Mouse (Mus musculus): Measurements from ENCODE around the gene Sctr. TPM values are rescaled to one million over a fixed set of nuclear protein-coding genes. Genes with fewer than 3 reads are reported as not detected.

Gene Sctr
- total and polyA plus RNA-seq, 2 experiments from 2014 or later = not detected

- Histone ChIP-seq H3K27ac (ENCODE audit: low read depth) (no peak overlapping the region), H3K4me2 (ENCODE audit: low read depth, low read length) (no peak overlapping the region), H3K9ac (replicated peaks; ENCODE audit: low read depth, low read length) (no peak overlapping the region), H3K27me3 (ENCODE audit: control insufficient read depth, insufficient read depth, low read length) (no peaks in the 10 kb centered on the region), H3K4me1 (ENCODE audit: control insufficient read depth, insufficient read depth) (no peaks in the 10 kb centered on the region), H3K9me3 (replicated peaks; ENCODE audit: control insufficient read depth, low read length) (no peaks in the 10 kb centered on the region), H3K36me3 (replicated peaks; ENCODE audit: control insufficient read depth, insufficient read depth, low read length) (no peaks in the 10 kb centered on the region), H3K4me3 (ENCODE audit: low read depth, low read length) (no peak overlapping the region)
- ATAC-seq (ENCODE audit: insufficient read depth, low read depth) (no peak), DNase-seq (ENCODE audit: low spot score) (no peak)
- TF ChIP-seq EP300 (IDR thresholded peaks at IDR 0.05; ENCODE audit: low read depth) = no peak
- 23% methylated on average over 4 of the region's 4 CpGs for WGBS
These were observed 33.6 kb upstream of the Sctr start for GRCm38 (mm10) chr1:119973117-119973516.

DNA sequence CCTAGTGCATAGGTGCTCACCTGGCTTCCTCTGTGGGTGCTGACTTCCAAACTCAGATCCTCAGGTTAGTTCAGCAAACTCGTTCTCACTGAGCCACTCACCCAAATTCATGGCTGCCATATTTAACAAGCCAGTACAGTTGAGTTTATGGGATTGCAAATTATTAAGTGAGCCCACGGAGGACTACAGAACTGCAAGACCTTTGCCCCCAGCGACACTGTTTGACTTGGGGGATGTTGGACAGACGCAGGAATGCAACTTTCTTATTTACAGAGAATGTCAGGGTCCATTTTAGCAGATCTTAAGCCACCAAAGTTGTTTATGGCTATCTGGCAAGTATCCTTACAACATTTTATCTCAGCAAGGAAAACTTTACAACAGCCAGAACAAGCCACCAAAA lies 31.6 kb upstream of the Sctr start:
- H3K4me1 ChIP-seq (ENCODE audit: control insufficient read depth, insufficient read depth) = no peaks in the 10 kb centered on the region
- H3K27ac ChIP-seq (ENCODE audit: low read depth) = no peak overlapping the region
- 73% methylated on average over 4 of the region's 4 CpGs for WGBS
- H3K36me3 ChIP-seq (replicated peaks; ENCODE audit: control insufficient read depth, insufficient read depth, low read length) = no peaks in the 10 kb centered on the region
- H3K4me3 ChIP-seq (ENCODE audit: low read depth, low read length) = no peak overlapping the region
- no peak for ATAC-seq (ENCODE audit: insufficient read depth, low read depth)
- no peak for DNase-seq (ENCODE audit: low spot score)
- no peak overlapping the region for H3K9ac ChIP-seq (replicated peaks; ENCODE audit: low read depth, low read length)
- no peaks in the 10 kb centered on the region; the same call in 1 of the 2 replicates for H3K9me3 ChIP-seq (replicated peaks; ENCODE audit: control insufficient read depth, low read length)
- H3K4me2 ChIP-seq (ENCODE audit: low read depth, low read length) = no peak overlapping the region
- no peaks in the 10 kb centered on the region for H3K27me3 ChIP-seq (ENCODE audit: control insufficient read depth, insufficient read depth, low read length)
- TF ChIP-seq EP300 (IDR thresholded peaks at IDR 0.05; ENCODE audit: low read depth) (no peak), CTCF (IDR thresholded peaks at IDR 0.05; ENCODE audit: low read depth) (no peak)

GRCm38 (mm10) chr1:119986555-119986954 lies 20.1 kb upstream of the Sctr start:
- H3K4me3 ChIP-seq (ENCODE audit: low read depth, low read length) = no peak overlapping the region
- no peak overlapping the region for H3K9ac ChIP-seq (replicated peaks; ENCODE audit: low read depth, low read length)
- no peak for ATAC-seq (ENCODE audit: insufficient read depth, low read depth)
- no peak overlapping the region for H3K27ac ChIP-seq (ENCODE audit: low read depth)
- TF ChIP-seq EP300 (IDR thresholded peaks at IDR 0.05; ENCODE audit: low read depth) = no peak
- no peak for TF ChIP-seq CTCF (IDR thresholded peaks at IDR 0.05; ENCODE audit: low read depth)
- no peak overlapping the region for H3K4me2 ChIP-seq (ENCODE audit: low read depth, low read length)
- 81% methylated on average over 5 of the region's 5 CpGs for WGBS
- H3K4me1 ChIP-seq (ENCODE audit: control insufficient read depth, insufficient read depth) = no peaks in the 10 kb centered on the region
- H3K27me3 ChIP-seq (ENCODE audit: control insufficient read depth, insufficient read depth, low read length) = no peaks in the 10 kb centered on the region
- DNase-seq (ENCODE audit: low spot score) = no peak
- H3K9me3 ChIP-seq (replicated peaks; ENCODE audit: control insufficient read depth, low read length) = no peaks in the 10 kb centered on the region
- H3K36me3 ChIP-seq (replicated peaks; ENCODE audit: control insufficient read depth, insufficient read depth, low read length) = no peaks in the 10 kb centered on the region

DNA sequence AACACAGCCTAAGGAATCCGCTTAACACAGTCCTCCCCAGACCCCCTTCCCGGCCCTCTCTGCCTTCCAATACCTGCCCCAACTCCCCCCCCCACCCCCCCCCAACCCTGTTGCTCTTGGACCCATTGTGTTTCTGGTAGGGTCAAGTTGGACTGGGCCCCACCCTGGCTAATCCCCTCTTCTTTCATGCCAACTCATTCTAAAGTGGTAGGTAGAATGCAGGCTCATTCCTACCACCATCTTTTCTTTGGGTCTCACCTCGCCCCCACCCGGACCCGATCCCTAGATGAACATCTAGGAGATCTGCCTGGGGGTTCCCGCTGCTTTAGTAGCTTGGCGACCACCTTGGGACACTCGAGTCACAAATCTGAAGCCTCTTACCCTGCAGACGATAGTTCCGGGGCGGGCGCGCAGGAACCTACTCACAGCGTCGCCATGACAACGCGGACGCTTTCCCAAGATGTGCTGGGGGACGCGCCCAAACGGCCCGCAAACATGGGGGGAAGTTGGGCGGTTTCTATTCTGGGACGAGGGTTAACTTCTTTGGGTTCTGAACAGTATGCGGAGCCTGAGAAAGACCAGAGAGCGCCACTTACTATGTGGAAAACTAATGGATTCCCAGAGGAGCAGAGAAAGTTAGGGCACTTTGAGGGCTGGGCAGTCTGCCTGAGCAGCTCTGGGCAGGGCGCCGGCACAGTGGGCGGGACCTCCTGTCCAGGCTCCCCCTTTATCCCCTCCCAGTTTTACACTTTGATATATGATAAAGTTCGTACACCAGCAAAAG lies 9.7 kb upstream of the Sctr start, which contains the start of gene Cfap221:
Gene Cfap221, minus strand, starts transcription at position 437 of the 784 bp plus-strand sequence.
- no peak within 1 kb of the TSS for H3K9ac ChIP-seq (replicated peaks; ENCODE audit: low read depth, low read length)
- no peaks in the 10 kb centered on the region for H3K4me1 ChIP-seq (ENCODE audit: control insufficient read depth, insufficient read depth)
- no peaks in the 10 kb centered on the region for H3K27me3 ChIP-seq (ENCODE audit: control insufficient read depth, insufficient read depth, low read length)
- no peak for TF ChIP-seq CTCF (IDR thresholded peaks at IDR 0.05; ENCODE audit: low read depth)
- no peak for TF ChIP-seq EP300 (IDR thresholded peaks at IDR 0.05; ENCODE audit: low read depth)
- H3K27ac ChIP-seq (ENCODE audit: low read depth) = no peak within 1 kb of the TSS
- 6% methylated on average over 30 of the region's 30 CpGs for WGBS
- H3K9me3 ChIP-seq (replicated peaks; ENCODE audit: control insufficient read depth, low read length) = no peaks in the 10 kb centered on the region
- peak; percentile 43 for DNase-seq (ENCODE audit: low spot score)
- peak within 1 kb of the TSS; percentile 53 for H3K4me3 ChIP-seq (ENCODE audit: low read depth, low read length)
- H3K36me3 ChIP-seq (replicated peaks; ENCODE audit: control insufficient read depth, insufficient read depth, low read length) = no peaks in the 10 kb centered on the region
- ATAC-seq (ENCODE audit: insufficient read depth, low read depth) = peak; percentile 93
- H3K4me2 ChIP-seq (ENCODE audit: low read depth, low read length) = peak within 1 kb of the TSS; percentile 72

- H3K9me3 ChIP-seq (replicated peaks; ENCODE audit: control insufficient read depth, low read length) = no peaks in the 10 kb centered on the region
- no peaks in the 10 kb centered on the region for H3K4me1 ChIP-seq (ENCODE audit: control insufficient read depth, insufficient read depth)
- H3K27ac ChIP-seq (ENCODE audit: low read depth) = no peak overlapping the region
- H3K36me3 ChIP-seq (replicated peaks; ENCODE audit: control insufficient read depth, insufficient read depth, low read length) = no peaks in the 10 kb centered on the region
- TF ChIP-seq EP300 (IDR thresholded peaks at IDR 0.05; ENCODE audit: low read depth) (no peak), CTCF (IDR thresholded peaks at IDR 0.05; ENCODE audit: low read depth) (peak; percentile 27)
- no peak for DNase-seq (ENCODE audit: low spot score)
- H3K4me2 ChIP-seq (ENCODE audit: low read depth, low read length) = peak overlapping the region; percentile 72
- H3K4me3 ChIP-seq (ENCODE audit: low read depth, low read length) = peak overlapping the region; percentile 53
- WGBS = 30% methylated on average over 5 of the region's 5 CpGs
- no peaks in the 10 kb centered on the region for H3K27me3 ChIP-seq (ENCODE audit: control insufficient read depth, insufficient read depth, low read length)
- H3K9ac ChIP-seq (replicated peaks; ENCODE audit: low read depth, low read length) = no peak overlapping the region
- peak; percentile 51; the same call in 1 of the 2 replicates for ATAC-seq (ENCODE audit: insufficient read depth, low read depth)
These were observed 9.1 kb upstream of the Sctr start for GRCm38 (mm10) chr1:119997644-119998043.
